ENCODE assay signal across 9 mouse cellular contexts in the genomic region with DNA sequence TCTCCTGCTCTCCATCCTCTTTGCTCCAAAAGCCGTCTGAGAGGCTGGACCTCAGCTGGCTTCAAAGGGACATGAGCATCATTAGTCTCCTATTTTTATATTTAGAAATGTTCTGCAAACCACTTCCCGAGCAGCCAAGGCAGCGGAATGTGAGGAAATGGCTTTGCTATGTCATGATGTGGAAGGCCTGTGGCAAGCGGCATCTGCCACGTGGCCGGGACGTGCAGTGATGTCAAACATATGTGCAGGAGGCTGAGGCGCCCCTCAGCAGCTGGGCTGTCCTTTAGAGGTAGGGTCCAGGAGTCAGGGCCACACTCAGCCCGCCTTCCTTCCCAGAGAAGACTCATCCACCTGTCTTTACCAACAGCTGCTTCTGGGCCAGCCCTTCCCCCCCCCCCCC. TPM values are rescaled to one million over a fixed set of nuclear protein-coding genes. Genes with fewer than 3 reads are reported as not detected.
A peak's percentile ranks its signal among the peaks of the same experiment; 100 is the strongest.
DNase-seq lines count a peak whose midpoint lies in the region; ATAC-seq and TF ChIP-seq lines count a peak whose summit lies in the region.
"Had no signal": no experiment of that assay in that cellular context is flagged by ENCODE, and none has a peak within 500 bp of the region (broad histone marks: within the 10 kb centered on the region; RNA-seq: fewer than 3 reads in every experiment).

No protein-coding gene starts in this region.

- H3K36me3 ChIP-seq in lung, embryonic 15.5 days, result peaks cover 5% of the 10 kb centered on the region; the same call in 1 of the 2 replicates
- H3K36me3 ChIP-seq in limb, embryonic 13.5 days, result peaks cover 21% of the 10 kb centered on the region
- H3K36me3 ChIP-seq in stomach, embryonic 15.5 days, result no peaks in the 10 kb centered on the region

- no peak overlapping the region for H3K9ac ChIP-seq in lung, embryonic 15.5 days
- no peak overlapping the region for H3K9ac ChIP-seq in limb, embryonic 13.5 days
- no peak overlapping the region for H3K9ac ChIP-seq in stomach, embryonic 15.5 days

- 0 out of 2 replicates have a peak overlapping the region, but pooled peaks have one; percentile 16 for H3K27ac ChIP-seq in gastrocnemius, adult 2 months
- H3K27ac ChIP-seq in lung, embryonic 15.5 days, result peak overlapping the region; percentile 41; the same call in 1 of the 2 replicates
- H3K27ac ChIP-seq in limb, embryonic 13.5 days, result peak overlapping the region; percentile 61; the same call in 1 of the 2 replicates
- 0 out of 2 replicates have a peak overlapping the region, but pooled peaks have one; percentile 35 for H3K27ac ChIP-seq in stomach, embryonic 15.5 days

- 34% methylated on average over 9 of the region's 9 CpGs for WGBS in lung, embryonic 15.5 days
- 38% methylated on average over 9 of the region's 9 CpGs for WGBS in limb, embryonic 13.5 days
- 49% methylated on average over 9 of the region's 9 CpGs for WGBS in stomach, embryonic 15.5 days

- DNase-seq in gastrocnemius, adult 2 months, result no peak
- DNase-seq in gastrocnemius, postnatal 36 days, result no peak
- no peak for DNase-seq in lung, postnatal 14 days
- no peak for DNase-seq in cerebellum, adult 8-10 months
- no peak for DNase-seq in spleen, postnatal 36 days (ENCODE audit: low spot score in 2 of 2)

- H3K4me3 ChIP-seq in gastrocnemius, adult 2 months, result no peak overlapping the region
- no peak overlapping the region for H3K4me3 ChIP-seq in lung, embryonic 15.5 days
- no peak overlapping the region for H3K4me3 ChIP-seq in limb, embryonic 13.5 days
- H3K4me3 ChIP-seq in stomach, embryonic 15.5 days (replicated peaks), result no peak overlapping the region

- H3K9me3 ChIP-seq in lung, embryonic 15.5 days, result no peaks in the 10 kb centered on the region
- H3K9me3 ChIP-seq in limb, embryonic 13.5 days, result no peaks in the 10 kb centered on the region
- H3K9me3 ChIP-seq in stomach, embryonic 15.5 days, result no peaks in the 10 kb centered on the region

- ATAC-seq in lung, embryonic 15.5 days (ENCODE audit: borderline replicate concordance, extremely low read depth, low FRiP score, low TSS enrichment), result peak; percentile 59
- ATAC-seq in limb, embryonic 13.5 days (ENCODE audit: low FRiP score, low read depth), result peak; percentile 76
- peak; percentile 32; the same call in 1 of the 2 replicates for ATAC-seq in stomach, embryonic 15.5 days (ENCODE audit: insufficient read depth, low FRiP score, low read depth)
- ATAC-seq: hindbrain, embryonic 16.5 days had no signal

- peaks cover 29% of the 10 kb centered on the region for H3K4me1 ChIP-seq in lung, embryonic 15.5 days
- peaks cover 34% of the 10 kb centered on the region for H3K4me1 ChIP-seq in limb, embryonic 13.5 days
- H3K4me1 ChIP-seq in stomach, embryonic 15.5 days, result peaks cover 2% of the 10 kb centered on the region; the same call in 1 of the 2 replicates

- no peaks in the 10 kb centered on the region for H3K27me3 ChIP-seq in lung, embryonic 15.5 days
- H3K27me3 ChIP-seq in limb, embryonic 13.5 days, result no peaks in the 10 kb centered on the region
- no peaks in the 10 kb centered on the region for H3K27me3 ChIP-seq in stomach, embryonic 15.5 days (replicated peaks)

- H3K4me2 ChIP-seq in lung, embryonic 15.5 days, result no peak overlapping the region
- 0 out of 2 replicates have a peak overlapping the region, but pooled peaks have one; percentile 25 for H3K4me2 ChIP-seq in limb, embryonic 13.5 days (replicated peaks)
- H3K4me2 ChIP-seq in stomach, embryonic 15.5 days, result no peak overlapping the region

- TF ChIP-seq CTCF in gastrocnemius, adult 2 months (IDR thresholded peaks at IDR 0.05), result no peak

- intact Hi-C loops in gastrocnemius, adult 2 months (cut with DNase I), result no loop called here
- intact Hi-C loops in gastrocnemius, postnatal 36 days (cut with DNase I), result no loop called here

RNA-seq across cellular contexts. Expression of a gene that starts 27.1 kb away (rescaled TPM):
- under 1 TPM; 0.28 to 0.78 TPM for total RNA-seq in gastrocnemius, adult 2 months (2021)
- under 1 TPM; 0.79 to 0.94 TPM for total RNA-seq in gastrocnemius, postnatal 36 days (2021)
- 134 and 142 TPM in 2 replicates for polyA plus RNA-seq in lung, embryonic 15.5 days (2015; fragmentation: Nextera tagmentation; extraction: Ambion mirVana)
- 128 and 138 TPM in 2 replicates for polyA plus RNA-seq in limb, embryonic 13.5 days (2015; fragmentation: Nextera tagmentation; extraction: Ambion mirVana)
- 87.6 and 89.8 TPM in 2 replicates for polyA plus RNA-seq in stomach, embryonic 15.5 days (2015; fragmentation: Nextera tagmentation; extraction: Ambion mirVana)

RNA-seq across cellular contexts. Expression of a gene that starts 43.6 kb away (rescaled TPM):
- total RNA-seq in gastrocnemius, adult 2 months (2021), result 10 to 100 TPM; 10.9 to 13.1 TPM
- total RNA-seq in gastrocnemius, postnatal 36 days (2021), result 10 to 100 TPM; 11.7 to 11.8 TPM
- 24.9 and 25.8 TPM in 2 replicates for polyA plus RNA-seq in lung, embryonic 15.5 days (2015; fragmentation: Nextera tagmentation; extraction: Ambion mirVana)
- 26.4 and 26.5 TPM in 2 replicates for polyA plus RNA-seq in limb, embryonic 13.5 days (2015; fragmentation: Nextera tagmentation; extraction: Ambion mirVana)
- polyA plus RNA-seq in stomach, embryonic 15.5 days (2015; fragmentation: Nextera tagmentation; extraction: Ambion mirVana), result 38.4 and 41.4 TPM in 2 replicates

RNA-seq across cellular contexts. Expression of a gene that starts 43.8 kb away (rescaled TPM):
- 100 to 1,000 TPM in 1 of 2 experiments, 10 to 100 TPM in 1; 82.7 to 120 TPM for total RNA-seq in gastrocnemius, adult 2 months (2021)
- 100 to 1,000 TPM in 1 of 2 experiments, 10 to 100 TPM in 1; 99.4 to 102 TPM for total RNA-seq in gastrocnemius, postnatal 36 days (2021)
- polyA plus RNA-seq in lung, embryonic 15.5 days (2015; fragmentation: Nextera tagmentation; extraction: Ambion mirVana), result 106 TPM in 2 replicates
- polyA plus RNA-seq in limb, embryonic 13.5 days (2015; fragmentation: Nextera tagmentation; extraction: Ambion mirVana), result 104 and 106 TPM in 2 replicates
- polyA plus RNA-seq in stomach, embryonic 15.5 days (2015; fragmentation: Nextera tagmentation; extraction: Ambion mirVana), result 112 and 126 TPM in 2 replicates

RNA-seq across cellular contexts. Expression of a gene that starts 46.2 kb away (rescaled TPM):
- 10 to 100 TPM; 82.4 to 89.3 TPM for total RNA-seq in gastrocnemius, adult 2 months (2021)
- 10 to 100 TPM; 70.4 to 74.9 TPM for total RNA-seq in gastrocnemius, postnatal 36 days (2021)
- 10.4 and 10.7 TPM in 2 replicates for polyA plus RNA-seq in lung, embryonic 15.5 days (2015; fragmentation: Nextera tagmentation; extraction: Ambion mirVana)
- polyA plus RNA-seq in limb, embryonic 13.5 days (2015; fragmentation: Nextera tagmentation; extraction: Ambion mirVana), result 5.8 and 7.3 TPM in 2 replicates
- polyA plus RNA-seq in stomach, embryonic 15.5 days (2015; fragmentation: Nextera tagmentation; extraction: Ambion mirVana), result 8.7 and 9.4 TPM in 2 replicates

RNA-seq across cellular contexts. Expression of a gene that starts 47.9 kb away (rescaled TPM):
- total RNA-seq in gastrocnemius, adult 2 months (2021), result 1 to 10 TPM; 2.9 to 5.6 TPM
- total RNA-seq in gastrocnemius, postnatal 36 days (2021), result 1 to 10 TPM; 5.8 to 5.9 TPM
- polyA plus RNA-seq in lung, embryonic 15.5 days (2015; fragmentation: Nextera tagmentation; extraction: Ambion mirVana), result 48.2 and 49.5 TPM in 2 replicates
- 63.2 and 66.0 TPM in 2 replicates for polyA plus RNA-seq in limb, embryonic 13.5 days (2015; fragmentation: Nextera tagmentation; extraction: Ambion mirVana)
- polyA plus RNA-seq in stomach, embryonic 15.5 days (2015; fragmentation: Nextera tagmentation; extraction: Ambion mirVana), result 42.9 and 49.5 TPM in 2 replicates
